Mouse (Mus musculus) heart, embryonic 10.5 days (tissue): Measurements from ENCODE around the gene Olfr609. TPM values are rescaled to one million over a fixed set of nuclear protein-coding genes. Genes with fewer than 3 reads are reported as not detected.
"Not testable (repeated sequence)": the region's sequence is repeated elsewhere in the genome, so short reads cannot be mapped to it uniquely, and the experiment has no call there.

ENCODE experiments used
- DNase-seq: peaks from one replicate; pipeline ENCODE4 v3.0.0-alpha.2; 2017; ENCODE audit warnings: low spot score
- H3K27ac ChIP-seq: fragments of 300-500 bp; sonication (generic); 2 replicates; pipeline ENCODE4 v1.5.1; 2016; ENCODE audit warnings: mild to moderate bottlenecking
- H3K27me3 ChIP-seq: fragments of 300-500 bp; sonication (generic); 2 replicates; pipeline ENCODE4 v1.6.1; 2016; ENCODE audit warnings: mild to moderate bottlenecking; ENCODE audit not compliant: poor library complexity, insufficient read depth, severe bottlenecking
- H3K36me3 ChIP-seq: fragments of 300-500 bp; sonication (generic); 2 replicates; pipeline ENCODE4 v1.6.1; 2016; ENCODE audit warnings: mild to moderate bottlenecking, moderate library complexity
- H3K4me1 ChIP-seq: fragments of 300-500 bp; sonication (generic); 2 replicates; pipeline ENCODE4 v1.6.1; 2016; ENCODE audit warnings: mild to moderate bottlenecking
- H3K4me3 ChIP-seq: fragments of 300-500 bp; sonication (generic); 2 replicates; pipeline ENCODE4 v1.5.1; 2016; ENCODE audit warnings: mild to moderate bottlenecking, moderate library complexity
- H3K9me3 ChIP-seq: fragments of 300-500 bp; sonication (generic); 2 replicates; pipeline ENCODE4 v1.6.1; 2016; ENCODE audit warnings: mild to moderate bottlenecking, moderate library complexity
- WGBS: fragments of 180-500 bp; shearing (Covaris S2); methylation state at CpG from one replicate; pipeline ENCODE4 v1.1.7; 2016; 5-methylcytosine and 5-hydroxymethylcytosine counted together
- polyA plus RNA-seq: library from polyadenylated mRNA; unstranded; fragments of >200 nt; fragmentation: Nextera tagmentation; extraction: Ambion mirVana; gene quantifications from 2 replicates; pipeline ENCODE4 v1.2.1, GENCODE M21; 2016

Olfr609 gene
- not detected in 2 replicates for polyA plus RNA-seq

- H3K9me3 ChIP-seq, result no peaks in the 10 kb centered on the region
- DNase-seq, result no peak
- WGBS, result 56% methylated on average over 1 of the region's 1 CpGs
- H3K27me3 ChIP-seq, result no peaks in the 10 kb centered on the region
- H3K27ac ChIP-seq, result no peak within 1 kb of the TSS
- H3K36me3 ChIP-seq, result no peaks in the 10 kb centered on the region
- no peak within 1 kb of the TSS for H3K4me3 ChIP-seq
- H3K4me1 ChIP-seq, result no peaks in the 10 kb centered on the region
Measured at GRCm38 (mm10) chr7:103497962-103498361, at the start of gene Olfr609. Olfr609 (minus strand) TSS chr7:103498062.

- not testable (repeated sequence) for H3K27ac ChIP-seq, H3K36me3 ChIP-seq, DNase-seq, H3K27me3 ChIP-seq, H3K9me3 ChIP-seq, H3K4me3 ChIP-seq, H3K4me1 ChIP-seq
- WGBS, result 82% methylated on average over 2 of the region's 2 CpGs
Measured at GRCm38 (mm10) chr7:103542617-103543016, 44.8 kb upstream of the Olfr609 start, which contains the start of gene Olfr612. Olfr612 (minus strand) TSS chr7:103542717.

- H3K9me3 ChIP-seq, H3K27ac ChIP-seq, H3K27me3 ChIP-seq, H3K36me3 ChIP-seq, H3K4me3 ChIP-seq, DNase-seq, H3K4me1 ChIP-seq: not testable (repeated sequence)
- 60% methylated on average over 1 of the region's 1 CpGs for WGBS
Measured at GRCm38 (mm10) chr7:103520746-103521145, 22.9 kb upstream of the Olfr609 start, which contains the start of gene Olfr611. Olfr611 (minus strand) TSS chr7:103520846.

GRCm38 (mm10) chr7:103512022-103512421 is 14.2 kb upstream of the Olfr609 start, which contains the start of gene Olfr610:
Olfr610 (minus strand) TSS chr7:103512122.
- H3K4me1 ChIP-seq, result no peaks in the 10 kb centered on the region
- H3K36me3 ChIP-seq, result no peaks in the 10 kb centered on the region
- DNase-seq, result no peak
- WGBS, result 75% methylated on average over 2 of the region's 2 CpGs
- H3K4me3 ChIP-seq, result no peak within 1 kb of the TSS
- H3K27ac ChIP-seq, result no peak within 1 kb of the TSS
- no peaks in the 10 kb centered on the region for H3K9me3 ChIP-seq
- no peaks in the 10 kb centered on the region for H3K27me3 ChIP-seq

- H3K27ac ChIP-seq, H3K4me3 ChIP-seq, DNase-seq, H3K9me3 ChIP-seq, H3K36me3 ChIP-seq, H3K4me1 ChIP-seq, H3K27me3 ChIP-seq: not testable (repeated sequence)
- 87% methylated on average over 9 of the region's 9 CpGs for WGBS
Measured at GRCm38 (mm10) chr7:103477106-103477505, 20.8 kb downstream of the Olfr609 start.

- Histone ChIP-seq H3K27me3 (no peaks in the 10 kb centered on the region), H3K4me3 (no peak within 1 kb of the TSS), H3K4me1 (no peaks in the 10 kb centered on the region), H3K27ac (no peak within 1 kb of the TSS), H3K36me3 (no peaks in the 10 kb centered on the region), H3K9me3 (no peaks in the 10 kb centered on the region)
- no peak for DNase-seq
Measured at GRCm38 (mm10) chr7:103469577-103469976, 28.3 kb downstream of the Olfr609 start, which contains the start of gene Olfr608. Olfr608 (plus strand) TSS chr7:103469877.

- Histone ChIP-seq H3K27ac (no peak overlapping the region), H3K4me3 (no peak overlapping the region), H3K4me1 (no peaks in the 10 kb centered on the region), H3K36me3 (no peaks in the 10 kb centered on the region), H3K27me3 (no peaks in the 10 kb centered on the region), H3K9me3 (no peaks in the 10 kb centered on the region)
- WGBS, result 63% methylated on average over 5 of the region's 5 CpGs
- DNase-seq, result no peak
Measured at GRCm38 (mm10) chr7:103460590-103460989, 37.3 kb downstream of the Olfr609 start.

- Histone ChIP-seq H3K4me3 (no peak within 1 kb of the TSS), H3K36me3 (no peaks in the 10 kb centered on the region), H3K27ac (no peak within 1 kb of the TSS), H3K4me1 (no peaks in the 10 kb centered on the region), H3K9me3 (no peaks in the 10 kb centered on the region), H3K27me3 (no peaks in the 10 kb centered on the region)
- 80% methylated on average over 2 of the region's 2 CpGs for WGBS
- no peak for DNase-seq
Measured at GRCm38 (mm10) chr7:103448746-103449145, 49.1 kb downstream of the Olfr609 start, which contains the start of gene Olfr606. Olfr606 (plus strand) TSS chr7:103449046.

GRCm38 (mm10) chr7:103445339-103445738 is 52.5 kb downstream of the Olfr609 start, which contains the start of gene Olfr605:
Olfr605 (minus strand) TSS chr7:103445439.
- Histone ChIP-seq H3K9me3 (no peaks in the 10 kb centered on the region), H3K4me3 (no peak within 1 kb of the TSS), H3K36me3 (no peaks in the 10 kb centered on the region), H3K27ac (no peak within 1 kb of the TSS), H3K27me3 (no peaks in the 10 kb centered on the region), H3K4me1 (no peaks in the 10 kb centered on the region)
- no peak for DNase-seq
- 83% methylated on average over 1 of the region's 1 CpGs for WGBS

Other genes starting within 250 kb of the Olfr609 start
- not detected in 2 replicates for gene Usp17ld, start 245.6 kb downstream of the Olfr609 start, polyA plus RNA-seq
- gene Olfr596, start 192.4 kb downstream of the Olfr609 start, polyA plus RNA-seq, result not detected in 2 replicates
- gene Olfr597, start 181.7 kb downstream of the Olfr609 start, polyA plus RNA-seq, result not detected in 2 replicates
- not detected in 2 replicates for gene Olfr598, start 174.5 kb downstream of the Olfr609 start, polyA plus RNA-seq
- not detected in 2 replicates for gene Olfr599, start 162.1 kb downstream of the Olfr609 start, polyA plus RNA-seq
- gene Olfr600, start 148.4 kb downstream of the Olfr609 start, polyA plus RNA-seq, result not detected in 2 replicates
- gene Olfr601, start 135.4 kb downstream of the Olfr609 start, polyA plus RNA-seq, result not detected in 2 replicates
- not detected in 2 replicates for gene Olfr603, start 111.9 kb downstream of the Olfr609 start, polyA plus RNA-seq
- not detected in 2 replicates for gene Usp17lc, start 83.0 kb downstream of the Olfr609 start, polyA plus RNA-seq
- not detected in 2 replicates for gene Olfr605, start 52.6 kb downstream of the Olfr609 start, polyA plus RNA-seq
- gene Olfr606, start 49.0 kb downstream of the Olfr609 start, polyA plus RNA-seq, result not detected in 2 replicates
- gene Olfr607, start 33.9 kb downstream of the Olfr609 start, polyA plus RNA-seq, result not detected in 2 replicates
- 0.14 TPM in 1 of 2 replicates, not detected in the other for gene Olfr608, start 28.2 kb downstream of the Olfr609 start, polyA plus RNA-seq
- gene Olfr610, start 14.1 kb upstream of the Olfr609 start, polyA plus RNA-seq, result not detected in 2 replicates
- not detected in 2 replicates for gene Olfr611, start 22.8 kb upstream of the Olfr609 start, polyA plus RNA-seq
- gene Olfr612, start 44.7 kb upstream of the Olfr609 start, polyA plus RNA-seq, result not detected in 2 replicates
- gene Olfr613, start 50.0 kb upstream of the Olfr609 start, polyA plus RNA-seq, result not detected in 2 replicates
- gene Olfr615, start 58.0 kb upstream of the Olfr609 start, polyA plus RNA-seq, result not detected in 2 replicates
- not detected in 2 replicates for gene Olfr616, start 71.1 kb upstream of the Olfr609 start, polyA plus RNA-seq
- not detected in 2 replicates for gene Olfr617, start 75.0 kb upstream of the Olfr609 start, polyA plus RNA-seq
- not detected in 2 replicates for gene Olfr618, start 92.0 kb upstream of the Olfr609 start, polyA plus RNA-seq
- not detected in 2 replicates for gene Olfr619, start 102.5 kb upstream of the Olfr609 start, polyA plus RNA-seq
- not detected in 2 replicates for gene Olfr620, start 114.5 kb upstream of the Olfr609 start, polyA plus RNA-seq
- gene Olfr622, start 144.6 kb upstream of the Olfr609 start, polyA plus RNA-seq, result not detected in 2 replicates
- not detected in 2 replicates for gene Olfr623, start 165.6 kb upstream of the Olfr609 start, polyA plus RNA-seq
- not detected in 2 replicates for gene Olfr624, start 173.1 kb upstream of the Olfr609 start, polyA plus RNA-seq
- not detected in 2 replicates for gene Olfr625-ps1, start 184.7 kb upstream of the Olfr609 start, polyA plus RNA-seq
- gene Olfr243, start 216.6 kb upstream of the Olfr609 start, polyA plus RNA-seq, result not detected in 2 replicates
- gene Olfr628, start 232.3 kb upstream of the Olfr609 start, polyA plus RNA-seq, result not detected in 2 replicates
- gene Olfr629, start 246.9 kb upstream of the Olfr609 start, polyA plus RNA-seq, result not detected in 2 replicates